Mouse (Mus musculus): ENCODE measurements at regions not wholly inside any gene's neighbourhood (a gene's known extent, or its start where the extent isn't known, plus 50 kb on each side); places are given as distances from the start of the nearest gene placed in this dataset.
"Not testable (repeated sequence)": the region's sequence is repeated elsewhere in the genome, so short reads cannot be mapped to it uniquely, and the experiment has no call there.

DNA sequence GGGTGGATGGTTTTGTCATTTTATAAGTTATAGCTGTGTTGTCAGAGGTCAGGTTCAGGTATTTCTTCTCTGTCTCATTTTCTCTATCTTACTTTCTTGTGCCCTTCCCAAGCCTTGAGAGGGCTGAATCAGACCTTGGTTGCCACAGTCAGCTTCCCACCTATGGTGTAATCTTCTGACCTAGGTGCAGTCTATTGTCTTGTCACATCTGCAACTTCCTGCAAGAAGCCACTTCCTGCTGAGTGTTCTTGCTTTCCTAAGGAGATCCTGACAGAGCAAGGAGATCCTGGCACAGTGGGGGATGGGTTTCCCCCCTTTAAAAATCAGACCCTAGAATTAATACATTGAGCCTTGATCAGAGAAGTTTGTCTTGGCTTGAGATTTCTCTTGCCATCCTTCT is 191.5 kb upstream of the Thpo start:
- H3K27me3 ChIP-seq (ENCODE audit: control insufficient read depth, insufficient read depth, insufficient read length); H3K79me2 ChIP-seq (ENCODE audit: control insufficient read depth, insufficient read depth); H3ac ChIP-seq (ENCODE audit: control insufficient read depth, insufficient read length, low read depth); H3K36me3 ChIP-seq (ENCODE audit: control insufficient read depth, insufficient read depth); H3K79me3 ChIP-seq (ENCODE audit: low read depth); H3K4me3 ChIP-seq (ENCODE audit: insufficient read depth, poor library complexity, severe bottlenecking): not testable (repeated sequence)

- H3K79me2 ChIP-seq (ENCODE audit: control insufficient read depth, insufficient read depth); H3K4me3 ChIP-seq (ENCODE audit: insufficient read depth, poor library complexity, severe bottlenecking); H3ac ChIP-seq (ENCODE audit: control insufficient read depth, insufficient read length, low read depth); H3K79me3 ChIP-seq (ENCODE audit: low read depth); H3K27me3 ChIP-seq (ENCODE audit: control insufficient read depth, insufficient read depth, insufficient read length); H3K36me3 ChIP-seq (ENCODE audit: control insufficient read depth, insufficient read depth): not testable (repeated sequence)
Observed at GRCm38 (mm10) chr16:20910864-20911263, 176.6 kb upstream of the Thpo start.

GRCm38 (mm10) chr16:20908467-20909351 is 174.4 kb upstream of the Thpo start:
- H3K4me3 ChIP-seq (ENCODE audit: insufficient read depth, poor library complexity, severe bottlenecking); H3K79me3 ChIP-seq (ENCODE audit: low read depth); H3K27me3 ChIP-seq (ENCODE audit: control insufficient read depth, insufficient read depth, insufficient read length); H3K36me3 ChIP-seq (ENCODE audit: control insufficient read depth, insufficient read depth); H3K79me2 ChIP-seq (ENCODE audit: control insufficient read depth, insufficient read depth); H3ac ChIP-seq (ENCODE audit: control insufficient read depth, insufficient read length, low read depth): not testable (repeated sequence)

DNA sequence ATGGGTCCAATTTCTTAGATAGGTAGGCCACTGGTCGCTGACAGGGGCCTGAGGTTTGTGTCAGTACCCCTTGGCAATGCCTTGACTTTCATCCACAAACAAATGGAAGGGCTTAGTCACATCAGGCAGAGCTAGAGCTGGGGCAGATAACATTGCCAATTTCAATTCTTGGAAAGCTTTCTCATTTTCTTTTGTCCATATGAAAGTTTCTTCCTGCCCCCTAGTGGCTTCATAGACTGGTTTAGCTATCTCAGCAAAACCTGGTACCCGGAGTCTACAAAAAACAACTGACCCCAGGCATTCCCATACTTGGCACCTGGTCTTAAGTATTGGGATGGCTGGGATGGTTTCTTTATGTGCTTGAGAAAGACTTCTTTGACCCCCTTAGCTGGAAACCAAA is 161.4 kb upstream of the Thpo start:
- Histone ChIP-seq H3K27me3 (ENCODE audit: control insufficient read depth, insufficient read depth, insufficient read length) (peaks cover 15% of the 10 kb centered on the region), H3K79me2 (ENCODE audit: control insufficient read depth, insufficient read depth) (no peaks in the 10 kb centered on the region), H3K4me3 (ENCODE audit: insufficient read depth, poor library complexity, severe bottlenecking) (no peak overlapping the region), H3K79me3 (ENCODE audit: low read depth) (no peaks in the 10 kb centered on the region), H3ac (ENCODE audit: control insufficient read depth, insufficient read length, low read depth) (no peak overlapping the region), H3K36me3 (ENCODE audit: control insufficient read depth, insufficient read depth) (no peaks in the 10 kb centered on the region)
- TF ChIP-seq MAX (IDR thresholded peaks at IDR 0.05): no peak
- TF ChIP-seq CEBPB (IDR thresholded peaks at IDR 0.05; ENCODE audit: low read depth): no peak
- TF ChIP-seq FOSL1 (IDR thresholded peaks at IDR 0.05; ENCODE audit: insufficient read depth, low read length, poor library complexity, severe bottlenecking): no peak
- TF ChIP-seq CTCF (IDR thresholded peaks at IDR 0.05; ENCODE audit: control insufficient read depth, insufficient read depth, insufficient read length): no peak
- TF ChIP-seq USF1 (IDR thresholded peaks at IDR 0.05; ENCODE audit: low read depth): no peak
- TF ChIP-seq MYOG (IDR thresholded peaks at IDR 0.05; ENCODE audit: control insufficient read depth, extremely low read depth, insufficient read length): no peak
- TF ChIP-seq MYOD1 (IDR thresholded peaks at IDR 0.05; ENCODE audit: control insufficient read depth, insufficient read length, low read depth): no peak

- TF ChIP-seq CEBPB (IDR thresholded peaks at IDR 0.05; ENCODE audit: low read depth) (no peak), MYOD1 (IDR thresholded peaks at IDR 0.05; ENCODE audit: control insufficient read depth, insufficient read length, low read depth) (no peak), USF1 (IDR thresholded peaks at IDR 0.05; ENCODE audit: low read depth) (no peak), MAX (IDR thresholded peaks at IDR 0.05) (no peak)
- no peaks in the 10 kb centered on the region for H3K79me2 ChIP-seq (ENCODE audit: control insufficient read depth, insufficient read depth)
- H3ac ChIP-seq (ENCODE audit: control insufficient read depth, insufficient read length, low read depth): no peak overlapping the region
- H3K4me3 ChIP-seq (ENCODE audit: insufficient read depth, poor library complexity, severe bottlenecking): no peak overlapping the region
- H3K27me3 ChIP-seq (ENCODE audit: control insufficient read depth, insufficient read depth, insufficient read length): peaks cover 6% of the 10 kb centered on the region
- H3K79me3 ChIP-seq (ENCODE audit: low read depth): no peaks in the 10 kb centered on the region
- H3K36me3 ChIP-seq (ENCODE audit: control insufficient read depth, insufficient read depth): no peaks in the 10 kb centered on the region
Observed at GRCm38 (mm10) chr16:20871726-20872125, 137.4 kb upstream of the Thpo start.

DNA sequence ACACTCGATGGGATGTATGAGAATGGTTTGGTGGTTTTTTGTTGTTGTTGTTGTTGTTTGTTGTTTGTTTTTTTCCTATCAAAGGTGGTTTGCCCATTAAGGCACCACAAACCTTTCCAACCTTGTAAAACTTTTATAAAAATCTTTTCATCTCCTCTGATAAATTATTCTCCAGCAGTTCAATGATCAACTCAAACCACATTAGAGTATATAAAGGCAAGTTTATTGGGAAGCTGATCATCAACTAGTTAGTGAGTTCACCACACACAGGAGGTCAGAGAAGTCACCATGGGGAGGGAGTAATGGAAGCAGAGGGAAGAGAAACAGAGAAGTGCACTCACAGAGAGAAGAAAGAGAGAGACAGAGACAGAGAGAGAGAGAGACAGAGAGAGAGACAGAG is 132.5 kb upstream of the Thpo start:
- no peaks in the 10 kb centered on the region for H3K36me3 ChIP-seq (ENCODE audit: control insufficient read depth, insufficient read depth)
- no peak for TF ChIP-seq MYOD1 (IDR thresholded peaks at IDR 0.05; ENCODE audit: control insufficient read depth, insufficient read length, low read depth)
- no peak for TF ChIP-seq MAX (IDR thresholded peaks at IDR 0.05)
- no peak for TF ChIP-seq CEBPB (IDR thresholded peaks at IDR 0.05; ENCODE audit: low read depth)
- TF ChIP-seq CTCF (IDR thresholded peaks at IDR 0.05; ENCODE audit: control insufficient read depth, insufficient read depth, insufficient read length): no peak
- no peak for TF ChIP-seq FOSL1 (IDR thresholded peaks at IDR 0.05; ENCODE audit: insufficient read depth, low read length, poor library complexity, severe bottlenecking)
- no peak for TF ChIP-seq MYOG (IDR thresholded peaks at IDR 0.05; ENCODE audit: control insufficient read depth, extremely low read depth, insufficient read length)
- no peak for TF ChIP-seq USF1 (IDR thresholded peaks at IDR 0.05; ENCODE audit: low read depth)
- H3K27me3 ChIP-seq (ENCODE audit: control insufficient read depth, insufficient read depth, insufficient read length): peaks cover 3% of the 10 kb centered on the region
- H3K79me3 ChIP-seq (ENCODE audit: low read depth): no peaks in the 10 kb centered on the region
- no peak overlapping the region for H3K4me3 ChIP-seq (ENCODE audit: insufficient read depth, poor library complexity, severe bottlenecking)
- no peak overlapping the region for H3ac ChIP-seq (ENCODE audit: control insufficient read depth, insufficient read length, low read depth)
- H3K79me2 ChIP-seq (ENCODE audit: control insufficient read depth, insufficient read depth): no peaks in the 10 kb centered on the region

- H3K36me3 ChIP-seq (ENCODE audit: control insufficient read depth, insufficient read depth): no peaks in the 10 kb centered on the region
- no peak for TF ChIP-seq CEBPB (IDR thresholded peaks at IDR 0.05; ENCODE audit: low read depth)
- TF ChIP-seq MYOD1 (IDR thresholded peaks at IDR 0.05; ENCODE audit: control insufficient read depth, insufficient read length, low read depth): no peak
- no peak for TF ChIP-seq CTCF (IDR thresholded peaks at IDR 0.05; ENCODE audit: control insufficient read depth, insufficient read depth, insufficient read length)
- TF ChIP-seq MYOG (IDR thresholded peaks at IDR 0.05; ENCODE audit: control insufficient read depth, extremely low read depth, insufficient read length): no peak
- no peak for TF ChIP-seq USF1 (IDR thresholded peaks at IDR 0.05; ENCODE audit: low read depth)
- no peak for TF ChIP-seq FOSL1 (IDR thresholded peaks at IDR 0.05; ENCODE audit: insufficient read depth, low read length, poor library complexity, severe bottlenecking)
- TF ChIP-seq MAX (IDR thresholded peaks at IDR 0.05): no peak
Observed at GRCm38 (mm10) chr16:20861256-20861655, 126.9 kb upstream of the Thpo start.

DNA sequence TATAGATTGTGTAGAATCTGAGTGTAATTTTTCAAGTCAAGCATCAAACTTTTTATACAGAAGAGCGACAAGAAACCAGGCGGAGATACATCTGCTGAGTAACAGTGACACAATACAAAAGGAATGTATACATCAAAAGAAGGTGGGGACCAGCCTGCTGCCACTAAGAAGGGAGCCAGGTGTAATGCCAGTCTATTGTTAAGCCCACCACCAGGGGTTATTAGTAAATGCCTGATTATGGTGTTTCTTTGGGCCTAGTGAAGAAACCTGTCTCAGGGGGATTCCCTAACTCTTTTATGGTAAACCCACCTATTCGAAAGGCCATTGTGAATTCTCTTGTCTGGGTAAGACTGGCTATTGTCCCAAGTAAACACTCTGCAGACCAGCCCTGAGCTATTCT is 126.3 kb upstream of the Thpo start:
- not testable (repeated sequence) for H3ac ChIP-seq (ENCODE audit: control insufficient read depth, insufficient read length, low read depth); H3K79me2 ChIP-seq (ENCODE audit: control insufficient read depth, insufficient read depth); H3K79me3 ChIP-seq (ENCODE audit: low read depth); H3K36me3 ChIP-seq (ENCODE audit: control insufficient read depth, insufficient read depth); H3K27me3 ChIP-seq (ENCODE audit: control insufficient read depth, insufficient read depth, insufficient read length); H3K4me3 ChIP-seq (ENCODE audit: insufficient read depth, poor library complexity, severe bottlenecking)

More at GRCm38 (mm10) chr16:20861256-20861655, 126.9 kb upstream of the Thpo start:
- no peaks in the 10 kb centered on the region for H3K79me3 ChIP-seq (ENCODE audit: low read depth)
- H3K27me3 ChIP-seq (ENCODE audit: control insufficient read depth, insufficient read depth, insufficient read length): no peaks in the 10 kb centered on the region
- no peak overlapping the region for H3K4me3 ChIP-seq (ENCODE audit: insufficient read depth, poor library complexity, severe bottlenecking)
- H3K79me2 ChIP-seq (ENCODE audit: control insufficient read depth, insufficient read depth): no peaks in the 10 kb centered on the region
- H3ac ChIP-seq (ENCODE audit: control insufficient read depth, insufficient read length, low read depth): no peak overlapping the region
